Mouse (Mus musculus): ENCODE measurements at regions not wholly inside any gene's neighbourhood (a gene's known extent, or its start where the extent isn't known, plus 50 kb on each side); places are given as distances from the start of the nearest gene placed in this dataset.

DNA sequence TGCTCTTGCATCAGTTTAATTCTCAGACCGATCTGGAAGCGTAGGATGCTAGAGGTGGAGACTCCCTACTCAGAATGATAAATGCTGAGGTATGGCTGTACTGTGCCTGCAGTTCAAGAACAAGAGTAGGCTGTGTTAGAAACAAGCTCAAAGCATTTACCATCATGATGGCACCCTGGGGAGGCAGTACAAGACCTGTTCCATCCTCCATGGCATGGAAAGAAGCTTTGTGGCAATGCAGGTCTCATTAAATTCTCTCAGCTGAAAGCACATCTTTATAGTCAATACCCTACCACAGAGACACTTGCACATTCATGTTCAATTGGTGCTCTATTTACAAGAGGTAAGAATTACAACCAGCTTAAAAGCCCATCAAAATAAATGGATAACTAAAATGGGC, 209.5 kb downstream of the Tbl1xr1 start:
- no peak for TF ChIP-seq CTCF (conservative IDR thresholded peaks at IDR 0.05; ENCODE audit: insufficient read depth, insufficient read length, low read depth, low read length)
- no peak for TF ChIP-seq POLR2A (IDR thresholded peaks at IDR 0.05; ENCODE audit: low read depth, low read length)
